Mouse (Mus musculus) hematopoietic stem cell, adult 5-6 weeks (primary cell): ENCODE data around the gene Tgfbrap1. TPM values are rescaled to one million over a fixed set of nuclear protein-coding genes. Genes with fewer than 3 reads are reported as not detected.

Source experiments
- ATAC-seq, 2 experiments: fragments of 125-278 bp in 1 of 2; replicated peaks in 1 of 2; 2 replicates each; pipeline ENCODE4 v1.8.0; 2016 to 2017; ENCODE audit warnings: inconsistent platforms in 2 of 2, mild to moderate bottlenecking in 2 of 2, moderate number of reproducible peaks in 2 of 2, low read depth in 1 of 2, moderate TSS enrichment in 1 of 2; ENCODE audit not compliant: low FRiP score in 2 of 2, poor library complexity in 2 of 2, severe bottlenecking in 2 of 2, insufficient read depth in 1 of 2, low TSS enrichment in 1 of 2
- total RNA-seq: library from RNA; stranded (forward); fragments of 172-1452, 232-1000 nt; gene quantifications from 2 replicates; pipeline ENCODE4 v1.2.3, GENCODE M21; 2017

Gene Tgfbrap1
- total RNA-seq, 1 experiment from 2014 or later: 12.7 TPM

DNA sequence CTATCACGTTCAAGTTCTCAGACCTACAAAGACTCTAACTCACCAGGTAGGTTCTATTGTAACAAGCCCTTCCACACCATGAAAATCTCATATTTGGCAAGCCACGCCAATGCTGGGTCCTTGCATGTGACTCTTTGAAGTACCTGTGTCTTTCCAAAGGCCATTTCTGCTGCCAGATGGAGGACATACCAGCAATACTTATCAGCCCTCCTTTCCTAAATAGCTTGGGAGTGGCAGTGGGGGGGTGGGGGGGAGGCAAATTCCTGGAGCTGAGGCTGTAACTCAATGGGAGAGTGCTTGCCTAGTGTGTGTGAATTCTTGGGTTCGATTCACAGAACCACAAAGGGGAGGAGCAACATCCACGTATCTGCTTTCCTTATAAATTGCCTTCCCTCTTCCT lies 26.3 kb upstream of the Tgfbrap1 start:
- no peak for ATAC-seq

DNA sequence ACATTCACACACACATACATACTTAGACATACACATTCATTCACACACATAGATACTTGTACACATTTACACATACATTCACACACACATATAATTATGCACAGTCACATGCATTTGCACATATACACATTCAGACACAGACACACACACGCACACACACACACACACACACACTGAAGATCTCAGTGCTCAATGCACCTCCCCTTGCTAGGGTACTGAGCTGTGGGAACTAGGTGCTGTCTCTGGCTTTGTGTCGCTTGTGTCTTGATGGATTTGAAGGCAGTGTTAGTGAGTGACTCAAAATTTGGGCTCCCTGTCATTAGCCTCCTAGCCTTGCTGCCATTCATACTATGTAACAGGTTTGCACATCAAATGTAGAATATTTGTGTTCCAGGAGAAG lies 24.2 kb upstream of the Tgfbrap1 start:
- ATAC-seq: no peak

DNA sequence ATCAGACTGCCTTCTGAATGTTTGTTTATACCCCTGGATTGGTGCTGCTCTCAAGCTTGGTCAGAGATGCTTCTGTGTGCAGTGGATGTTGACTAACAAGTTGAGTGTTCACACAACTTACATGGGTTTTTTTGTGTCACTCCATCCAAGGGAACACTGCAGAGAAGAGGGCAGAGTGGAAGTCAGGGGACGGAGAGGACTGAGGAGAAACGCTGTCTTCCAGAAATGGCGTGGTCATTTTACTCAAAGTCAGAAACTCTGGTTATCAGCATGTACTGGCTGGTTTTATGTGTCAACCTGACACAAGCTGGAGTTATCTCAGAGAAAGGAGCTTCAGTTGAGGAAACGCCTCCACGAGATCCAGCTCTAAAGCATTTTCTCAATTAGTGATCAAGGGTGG lies 22.5 kb upstream of the Tgfbrap1 start:
- no peak for ATAC-seq

DNA sequence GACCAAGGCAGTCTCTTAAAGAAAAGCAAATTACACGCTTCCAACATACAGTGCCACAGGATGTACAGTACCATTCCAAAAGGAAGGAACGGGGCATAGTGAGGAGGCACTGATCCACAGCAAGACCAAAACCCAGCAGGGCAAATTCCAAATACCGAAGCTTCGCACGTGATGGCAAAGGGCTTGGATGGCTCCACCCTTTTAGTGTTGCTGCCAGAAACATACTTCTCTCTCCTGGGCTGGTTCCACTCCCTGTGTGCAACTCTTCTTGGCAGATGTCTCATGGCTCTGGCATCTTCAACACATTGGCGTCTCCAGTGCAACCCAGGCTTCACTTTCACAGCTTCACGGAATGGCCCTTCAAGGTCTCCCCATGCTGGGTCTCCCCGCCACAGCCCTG lies 19.0 kb upstream of the Tgfbrap1 start:
- no peak for ATAC-seq

DNA sequence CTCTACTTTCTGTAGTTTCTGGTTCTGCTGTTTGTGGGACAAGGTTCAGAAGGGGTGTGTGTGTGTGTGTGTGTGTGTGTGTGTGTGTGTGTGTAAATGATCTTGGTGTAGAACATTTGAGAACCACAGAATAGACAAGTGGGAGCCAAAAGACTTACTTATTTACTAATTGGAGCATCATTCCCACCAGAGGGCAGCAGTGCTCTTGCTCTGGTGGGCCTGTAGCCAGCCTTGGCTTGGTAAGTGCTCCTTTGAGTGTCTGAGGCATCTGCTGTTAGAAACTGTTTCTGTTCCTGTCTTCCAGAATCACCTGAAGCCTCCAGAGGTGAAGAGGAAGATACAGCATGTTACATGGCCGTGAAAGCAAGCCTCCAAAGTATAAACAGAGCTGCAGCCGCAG lies 14.4 kb upstream of the Tgfbrap1 start:
- ATAC-seq: peak in 1 of 2 experiments; percentile 57; a peak in 1 of 4 replicates

DNA sequence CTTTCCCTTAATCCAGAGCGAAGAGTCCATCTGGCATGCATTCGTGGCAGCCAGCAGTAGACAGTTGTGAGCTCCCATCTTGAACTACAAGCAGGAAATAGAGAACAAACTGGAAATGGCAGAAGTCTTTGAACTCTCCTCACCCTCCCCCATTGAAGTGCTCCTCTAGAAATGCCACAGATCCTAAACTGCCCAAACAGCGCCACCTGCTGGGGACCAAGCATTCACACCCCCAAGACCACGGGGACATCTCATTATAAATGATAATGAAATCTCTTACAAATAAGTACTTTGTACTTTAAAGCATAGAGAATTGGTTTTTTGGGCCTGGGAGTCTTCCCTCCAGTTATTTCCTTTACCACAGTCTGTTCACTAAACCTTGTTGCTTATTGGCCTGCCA lies 12.1 kb upstream of the Tgfbrap1 start:
- ATAC-seq: peak; percentile 81 to 85; a peak in 3 of 4 replicates

DNA sequence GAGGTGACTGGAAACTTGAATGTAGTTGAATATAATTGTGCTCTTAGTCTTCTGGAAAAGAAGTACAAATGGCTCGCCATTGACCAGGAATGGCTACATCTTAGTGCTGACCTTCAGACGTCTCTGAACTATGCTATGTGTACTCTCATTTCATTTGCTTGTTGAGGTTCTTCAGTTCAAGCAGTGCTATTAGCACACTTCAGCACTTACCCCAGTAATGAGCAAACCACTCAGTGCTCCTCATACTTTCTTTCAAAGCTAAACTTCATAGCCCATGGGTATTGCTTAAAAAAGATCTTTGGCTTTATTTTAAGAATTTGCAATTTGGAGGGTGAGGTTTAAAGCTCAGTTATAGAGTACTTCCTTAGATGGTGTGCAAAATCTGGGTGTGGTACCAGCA lies 10.3 kb upstream of the Tgfbrap1 start:
- ATAC-seq: no peak

DNA sequence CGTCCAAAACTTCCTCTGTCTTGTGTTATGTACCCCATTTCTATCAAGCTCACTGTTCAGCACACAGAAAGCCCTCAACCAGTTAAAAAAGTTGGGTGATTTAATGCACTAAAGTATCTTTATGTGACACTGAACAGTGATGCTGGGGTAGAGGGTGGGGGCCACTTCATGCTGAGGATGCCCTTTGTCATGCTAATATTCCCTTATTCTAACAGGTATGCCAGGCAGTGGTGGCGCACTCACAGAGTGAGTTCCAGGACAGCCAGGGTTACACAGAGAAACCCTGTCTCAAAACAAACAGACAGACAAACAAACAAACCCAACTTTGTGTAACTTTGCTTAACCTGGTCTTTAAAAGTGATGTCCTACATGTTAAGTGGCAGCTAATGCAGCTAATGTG lies 4.2 kb downstream of the Tgfbrap1 start:
- ATAC-seq: no peak

DNA sequence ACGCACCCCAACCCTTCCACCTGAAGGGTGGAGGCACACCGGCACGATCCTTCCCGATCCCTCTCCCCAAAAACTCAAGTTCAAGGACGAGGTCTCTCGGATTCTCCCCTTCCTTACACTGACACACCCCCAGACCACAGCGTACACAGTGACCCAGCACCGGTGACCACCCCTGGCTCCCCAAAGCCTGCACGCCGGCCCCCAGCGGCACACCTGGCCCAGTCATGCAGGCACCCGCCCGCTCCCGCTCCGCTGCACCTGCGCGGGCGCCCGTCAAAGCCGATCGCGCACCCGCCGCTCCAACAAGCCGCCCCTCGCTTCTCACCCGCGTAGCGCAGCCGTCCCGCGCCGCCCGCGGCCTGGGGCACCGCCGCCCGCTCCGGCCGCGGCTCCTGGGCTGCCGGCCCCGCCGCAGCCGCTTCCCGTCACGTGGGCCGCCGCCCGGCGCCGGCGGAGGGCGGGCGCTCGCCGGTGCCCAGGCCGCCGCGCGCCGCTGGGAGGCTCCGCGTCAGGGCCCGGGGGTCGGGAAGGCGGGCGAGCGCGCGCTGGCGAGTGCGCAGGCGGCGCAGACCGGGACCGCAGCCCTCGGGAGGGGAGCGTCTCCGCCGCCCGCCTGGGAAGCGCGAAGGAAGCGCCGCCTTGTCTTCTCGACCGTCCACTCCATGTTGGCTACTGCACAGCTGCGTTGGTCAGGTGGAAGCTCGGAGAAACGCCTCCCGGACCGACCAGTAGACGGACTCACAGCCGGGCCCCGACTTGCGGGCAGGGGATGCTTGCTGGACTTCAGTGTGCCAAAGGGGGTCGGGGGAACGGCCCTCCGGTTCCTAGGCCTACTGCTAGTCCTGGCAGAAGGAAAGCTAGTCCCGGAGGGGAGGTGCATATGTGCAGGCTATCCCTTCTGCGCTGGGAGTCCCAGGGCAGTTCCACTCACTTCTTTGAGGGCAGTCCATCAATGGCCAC lies 6.1 kb downstream of the Tgfbrap1 start:
- ATAC-seq: peak; percentile 40 to 52

DNA sequence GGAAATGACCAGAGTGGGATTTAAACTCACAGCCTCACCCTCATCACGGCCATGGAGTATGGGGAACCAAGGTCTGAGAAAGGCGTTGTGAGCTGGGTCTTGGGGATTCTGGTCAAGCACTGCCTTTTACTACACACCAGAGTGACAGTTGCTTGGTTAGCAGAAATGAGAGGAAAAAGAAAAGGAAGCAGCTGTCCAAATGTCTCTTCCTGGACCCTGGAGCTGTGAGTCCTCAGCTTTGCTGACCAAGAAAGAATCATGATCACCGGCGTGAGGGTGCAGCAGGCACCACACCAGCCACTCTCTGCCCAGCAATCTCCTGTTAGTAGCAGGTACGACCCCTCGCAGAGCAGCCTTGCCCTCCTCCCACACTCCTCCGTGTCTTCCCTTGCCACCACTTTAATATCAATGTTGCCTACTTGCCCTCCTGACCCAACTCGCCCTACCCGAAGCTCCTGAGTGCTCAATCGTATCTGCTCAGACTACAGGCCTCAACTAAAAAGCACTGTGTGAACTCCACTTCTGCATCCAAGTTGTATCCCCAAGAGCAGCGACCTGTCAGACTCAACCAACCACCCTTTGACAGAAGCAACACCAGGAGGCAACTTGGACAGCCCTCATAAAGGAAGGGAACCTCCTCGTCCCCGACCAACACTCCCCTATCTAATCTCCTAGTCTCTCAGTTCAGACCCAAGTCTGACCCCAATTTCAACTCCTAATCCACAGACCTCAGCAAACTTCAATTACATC lies 7.0 kb downstream of the Tgfbrap1 start:
- ATAC-seq: peak; percentile 26 to 47; a peak in 3 of 4 replicates

DNA sequence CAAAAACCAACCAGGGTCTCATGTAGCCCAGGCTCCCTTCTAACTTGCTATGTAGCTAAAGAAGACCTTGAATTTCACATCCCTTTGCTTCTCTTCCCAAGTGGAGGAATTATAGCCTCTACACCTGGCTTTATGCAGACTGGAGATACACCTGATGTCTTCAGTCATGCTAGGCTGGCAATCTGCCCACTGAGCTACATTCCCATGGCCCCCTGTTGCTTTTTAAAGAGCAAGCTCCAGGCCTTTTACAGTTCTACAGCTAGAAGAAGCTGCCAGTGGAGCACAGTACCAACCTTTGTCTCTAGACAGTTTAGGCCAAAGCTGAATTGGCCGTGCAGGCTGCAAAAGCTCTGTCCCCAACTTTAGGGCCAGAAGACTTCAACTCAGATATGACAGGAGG lies 8.0 kb downstream of the Tgfbrap1 start:
- no peak for ATAC-seq

DNA sequence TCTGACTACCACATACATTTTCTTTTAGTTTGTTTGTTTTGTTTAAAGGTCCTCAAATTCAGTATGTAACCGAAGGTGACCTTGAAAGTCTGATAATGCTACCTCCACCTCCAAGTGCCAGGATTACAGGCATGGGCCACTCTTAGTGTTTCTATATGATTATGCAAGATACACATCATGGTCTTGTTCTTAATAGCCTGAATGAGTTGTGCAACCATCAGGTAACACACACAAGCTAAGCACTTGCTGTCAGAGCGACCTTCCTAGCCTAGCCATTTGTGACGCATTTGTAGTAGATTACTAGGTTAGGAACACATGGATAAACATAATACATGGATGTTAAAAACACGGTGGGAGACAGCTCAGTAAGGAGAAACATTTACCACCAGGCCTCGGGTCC lies 15.5 kb downstream of the Tgfbrap1 start:
- no peak for ATAC-seq

DNA sequence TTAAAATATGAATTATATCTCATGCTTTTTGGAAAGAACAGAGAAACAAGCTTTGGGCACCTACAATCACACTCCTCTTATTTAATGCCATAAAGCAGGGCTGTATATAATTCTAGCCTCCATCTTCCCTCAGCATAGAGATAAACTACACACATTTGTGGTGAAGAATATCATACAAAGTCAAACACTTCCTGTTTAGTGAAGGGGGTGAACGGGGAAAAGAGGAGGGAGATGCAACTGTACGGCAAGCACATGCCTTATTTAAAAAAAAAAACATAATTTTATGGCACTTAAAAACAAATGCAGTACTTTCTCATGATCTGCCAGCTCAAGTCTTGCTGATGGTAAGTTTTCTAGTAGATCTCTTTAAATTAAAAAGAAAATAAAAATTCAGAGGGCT lies 20.3 kb downstream of the Tgfbrap1 start:
- no peak for ATAC-seq

DNA sequence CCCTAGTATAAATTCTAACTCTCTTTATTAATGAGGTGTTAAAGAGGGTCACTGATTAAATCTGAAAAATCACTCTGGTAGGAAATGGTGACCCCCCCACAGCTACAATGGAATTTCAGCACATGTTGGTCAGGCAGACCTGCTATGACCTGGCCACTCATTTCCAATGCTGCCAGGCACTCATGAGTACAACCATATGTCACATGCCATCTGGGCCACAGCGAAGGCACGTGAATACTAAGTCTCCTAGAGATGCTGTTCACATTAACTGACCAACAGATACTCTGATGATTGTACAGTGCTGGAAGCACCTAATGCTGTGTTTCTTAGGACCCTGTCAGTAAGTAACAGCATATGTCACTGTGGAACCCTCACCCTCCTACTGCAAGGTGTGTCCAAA lies 23.6 kb downstream of the Tgfbrap1 start:
- no peak for ATAC-seq

DNA sequence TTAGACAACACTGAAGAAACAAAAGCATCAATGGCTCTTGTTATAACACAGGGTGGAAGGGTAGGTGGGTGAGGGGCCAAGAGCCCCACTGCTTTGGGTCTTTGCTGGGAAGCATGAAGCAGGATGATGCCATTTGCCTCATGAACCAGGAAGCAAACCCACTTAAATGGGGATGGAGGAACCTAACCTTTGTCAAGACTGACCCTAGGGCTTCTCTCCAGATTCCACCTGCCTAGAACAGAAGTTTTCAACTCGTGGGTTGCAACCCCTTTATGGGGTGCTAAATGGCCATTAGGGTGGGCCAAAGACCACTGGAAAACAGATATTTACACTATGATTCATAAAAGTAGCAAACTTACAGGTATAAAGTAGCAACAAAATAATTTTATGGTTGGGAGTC lies 25.9 kb downstream of the Tgfbrap1 start:
- no peak for ATAC-seq

DNA sequence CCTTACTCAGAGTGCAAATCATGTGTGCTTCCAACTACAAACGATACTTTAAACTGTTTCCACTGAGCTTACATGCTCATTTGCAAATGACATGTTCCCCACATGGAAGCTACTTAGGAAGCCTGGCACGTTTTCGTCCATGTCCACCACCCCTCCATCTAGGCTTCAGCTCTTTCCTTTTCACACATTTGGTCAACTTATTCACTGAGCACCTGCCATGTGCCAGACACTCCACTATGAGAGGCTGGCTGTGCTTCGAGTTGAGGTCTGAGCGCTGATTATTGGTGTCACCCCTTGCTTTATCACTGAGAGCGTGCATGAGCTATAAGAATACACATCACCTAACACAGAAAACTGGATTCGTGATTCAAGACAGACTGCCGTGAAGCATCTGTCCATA lies 26.4 kb downstream of the Tgfbrap1 start:
- ATAC-seq: no peak

DNA sequence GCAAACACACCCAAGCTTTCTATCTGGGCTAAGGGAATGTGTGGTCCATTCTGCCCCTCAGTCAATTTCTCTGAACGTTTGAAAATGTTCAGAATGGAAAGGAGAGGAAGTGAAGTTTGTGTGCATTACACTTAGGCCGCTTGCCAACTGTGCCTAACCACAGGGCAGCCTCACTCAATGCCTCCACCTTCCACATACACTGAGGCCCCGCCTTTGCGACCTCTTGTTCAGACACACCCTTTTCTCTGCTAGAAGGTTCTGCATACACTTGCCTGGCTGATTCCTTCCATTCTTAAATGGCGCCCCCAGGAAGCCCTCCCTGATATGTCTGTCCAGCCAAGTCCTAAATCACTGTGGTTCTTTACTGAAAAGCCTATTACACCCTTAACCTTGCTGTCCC lies 27.7 kb downstream of the Tgfbrap1 start:
- peak; percentile 94 to 96 for ATAC-seq

DNA sequence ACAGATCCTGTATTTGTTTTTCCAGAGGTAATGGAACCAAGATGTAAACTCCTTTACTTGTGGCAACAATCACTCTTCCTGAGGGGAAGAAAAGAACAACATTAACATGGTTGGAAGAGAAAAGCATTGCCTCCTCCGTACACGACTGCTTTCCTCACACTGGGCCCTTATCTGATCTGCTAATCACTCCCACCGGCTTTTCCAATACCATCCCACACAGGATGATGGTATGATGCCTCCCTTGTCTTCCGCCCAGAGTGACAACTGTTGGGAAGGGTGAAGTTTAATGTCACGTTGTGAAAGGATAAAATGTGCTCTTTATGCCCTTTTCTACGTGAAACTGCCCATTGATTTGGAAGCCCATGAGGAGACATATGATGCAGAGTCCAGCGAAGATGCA lies 30.9 kb downstream of the Tgfbrap1 start:
- no peak for ATAC-seq
